Mouse (Mus musculus): Measurements from ENCODE around the gene Ephb2. TPM values are rescaled to one million over a fixed set of nuclear protein-coding genes. Genes with fewer than 3 reads are reported as not detected.

Ephb2 gene
- total RNA-seq, 1 experiment, result 15.5 TPM

DNA sequence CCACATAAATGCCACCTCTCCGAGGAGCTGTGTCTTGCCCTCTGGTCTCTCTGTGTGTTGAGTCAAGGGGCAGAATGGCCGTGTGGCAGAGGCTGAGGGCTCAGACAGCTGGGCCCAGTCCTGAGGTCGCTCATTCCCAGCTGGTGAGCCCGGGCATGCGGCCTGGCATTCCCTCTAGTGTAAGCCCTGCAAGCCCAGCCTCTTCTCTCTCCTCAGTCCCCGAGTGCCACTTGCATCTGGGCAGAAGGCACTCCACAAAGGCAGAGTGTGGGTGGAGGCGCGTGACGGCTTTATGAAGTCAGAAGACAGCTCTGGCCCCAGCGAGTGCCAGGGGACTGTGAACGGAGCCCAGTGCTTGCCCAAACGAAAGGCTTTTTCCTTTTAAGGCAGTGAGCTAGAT is 145.8 kb downstream of the Ephb2 start:
- peaks cover 2% of the 10 kb centered on the region; the same call in 1 of the 2 replicates for H3K36me3 ChIP-seq (ENCODE audit: control insufficient read depth, insufficient read depth, low read length, poor library complexity, severe bottlenecking)
- TF ChIP-seq MAFK (IDR thresholded peaks at IDR 0.05; ENCODE audit: insufficient read depth, low read depth, low read length) (no peak), HCFC1 (IDR thresholded peaks at IDR 0.05; ENCODE audit: borderline replicate concordance, insufficient read depth, low read length) (no peak), ZNF384 (IDR thresholded peaks at IDR 0.05; ENCODE audit: low read depth, low read length) (no peak), ZC3H11A (IDR thresholded peaks at IDR 0.05; ENCODE audit: borderline replicate concordance, low read depth, low read length) (no peak), CHD2 (IDR thresholded peaks at IDR 0.05; ENCODE audit: low read depth, low read length) (no peak)
- in situ Hi-C loops (cut with MboI; ENCODE audit: low sequenced_read_pairs in 2 of 2, unreplicated experiment in 2 of 2), result no loop called here
- H3K9ac ChIP-seq (ENCODE audit: insufficient read depth, low read depth, low read length, poor library complexity, severe bottlenecking), result no peak overlapping the region
- no peaks in the 10 kb centered on the region for H3K9me3 ChIP-seq (ENCODE audit: control insufficient read depth, insufficient read depth, low read depth, low read length)
- no peak for DNase-seq (ENCODE audit: low read depth, low spot score)
- no peak overlapping the region for H3K27ac ChIP-seq (ENCODE audit: insufficient read depth, low read depth, low read length, poor library complexity, severe bottlenecking)
- peaks cover 6 to 12% of the 10 kb centered on the region in 2 experiments; a peak in 3 of 4 replicates for H3K4me1 ChIP-seq (ENCODE audit: control insufficient read depth in 2 of 2, insufficient read depth in 2 of 2, low read length in 2 of 2, poor library complexity in 1 of 2)
- H3K4me3 ChIP-seq (ENCODE audit: insufficient read depth in 1 of 2, low read depth in 1 of 2, low read length in 2 of 2, poor library complexity in 1 of 2, severe bottlenecking in 1 of 2), result no peak overlapping the region

GRCm38 (mm10) chr4:136688113-136688512 is 147.7 kb downstream of the Ephb2 start:
- Histone ChIP-seq H3K4me1 (ENCODE audit: control insufficient read depth in 2 of 2, insufficient read depth in 2 of 2, low read length in 2 of 2, poor library complexity in 1 of 2) (peaks cover 7 to 12% of the 10 kb centered on the region in 2 experiments; a peak in 3 of 4 replicates), H3K27ac (ENCODE audit: insufficient read depth, low read depth, low read length, poor library complexity, severe bottlenecking) (no peak overlapping the region), H3K9ac (ENCODE audit: insufficient read depth, low read depth, low read length, poor library complexity, severe bottlenecking) (no peak overlapping the region), H3K4me3 (ENCODE audit: insufficient read depth in 1 of 2, low read depth in 1 of 2, low read length in 2 of 2, poor library complexity in 1 of 2, severe bottlenecking in 1 of 2) (no peak overlapping the region), H3K36me3 (ENCODE audit: control insufficient read depth, insufficient read depth, low read length, poor library complexity, severe bottlenecking) (no peaks in the 10 kb centered on the region), H3K9me3 (ENCODE audit: control insufficient read depth, insufficient read depth, low read depth, low read length) (no peaks in the 10 kb centered on the region)
- no peak for DNase-seq (ENCODE audit: low read depth, low spot score)
- in situ Hi-C loops (cut with MboI; ENCODE audit: low sequenced_read_pairs in 2 of 2, unreplicated experiment in 2 of 2), result no loop called here
- no peak for TF ChIP-seq CHD2 (IDR thresholded peaks at IDR 0.05; ENCODE audit: low read depth, low read length)
- no peak for TF ChIP-seq MAFK (IDR thresholded peaks at IDR 0.05; ENCODE audit: insufficient read depth, low read depth, low read length)
- TF ChIP-seq HCFC1 (IDR thresholded peaks at IDR 0.05; ENCODE audit: borderline replicate concordance, insufficient read depth, low read length), result no peak
- TF ChIP-seq ZC3H11A (IDR thresholded peaks at IDR 0.05; ENCODE audit: borderline replicate concordance, low read depth, low read length), result no peak
- no peak for TF ChIP-seq ZNF384 (IDR thresholded peaks at IDR 0.05; ENCODE audit: low read depth, low read length)

DNA sequence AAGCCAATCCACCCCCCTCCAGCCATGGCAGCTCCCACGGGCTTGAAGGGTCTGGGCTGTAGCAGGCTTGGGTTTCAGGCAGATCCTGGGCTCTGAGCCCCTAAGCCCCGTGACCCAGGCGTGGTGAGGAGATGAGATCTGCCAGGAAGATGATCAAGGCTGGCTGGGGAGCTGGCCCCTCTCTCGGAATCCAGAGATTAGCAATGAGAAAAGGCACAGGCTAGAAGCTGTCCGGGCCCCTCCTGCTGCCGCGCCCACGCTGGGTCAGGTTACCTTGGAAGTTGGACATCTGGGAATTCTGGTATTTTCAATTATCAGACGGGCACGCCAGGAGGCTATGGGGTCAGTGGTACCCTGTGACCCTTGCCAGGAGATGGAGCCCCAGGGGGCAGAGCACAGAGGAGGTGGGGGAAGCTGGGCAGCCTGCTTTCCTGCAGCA is 150.3 kb downstream of the Ephb2 start:
- no peak for DNase-seq (ENCODE audit: low read depth, low spot score)
- Histone ChIP-seq H3K9me3 (ENCODE audit: control insufficient read depth, insufficient read depth, low read depth, low read length) (no peaks in the 10 kb centered on the region), H3K4me3 (ENCODE audit: insufficient read depth in 1 of 2, low read depth in 1 of 2, low read length in 2 of 2, poor library complexity in 1 of 2, severe bottlenecking in 1 of 2) (no peak overlapping the region), H3K27ac (ENCODE audit: insufficient read depth, low read depth, low read length, poor library complexity, severe bottlenecking) (no peak overlapping the region), H3K36me3 (ENCODE audit: control insufficient read depth, insufficient read depth, low read length, poor library complexity, severe bottlenecking) (no peaks in the 10 kb centered on the region), H3K9ac (ENCODE audit: insufficient read depth, low read depth, low read length, poor library complexity, severe bottlenecking) (no peak overlapping the region), H3K4me1 (ENCODE audit: control insufficient read depth in 2 of 2, insufficient read depth in 2 of 2, low read length in 2 of 2, poor library complexity in 1 of 2) (peaks cover 7 to 12% of the 10 kb centered on the region in 2 experiments; a peak in 3 of 4 replicates)
- in situ Hi-C loops (cut with MboI; ENCODE audit: low sequenced_read_pairs in 2 of 2, unreplicated experiment in 2 of 2), result no loop called here
- TF ChIP-seq ZNF384 (IDR thresholded peaks at IDR 0.05; ENCODE audit: low read depth, low read length) (no peak), CHD2 (IDR thresholded peaks at IDR 0.05; ENCODE audit: low read depth, low read length) (no peak), HCFC1 (IDR thresholded peaks at IDR 0.05; ENCODE audit: borderline replicate concordance, insufficient read depth, low read length) (no peak), MAFK (IDR thresholded peaks at IDR 0.05; ENCODE audit: insufficient read depth, low read depth, low read length) (no peak), ZC3H11A (IDR thresholded peaks at IDR 0.05; ENCODE audit: borderline replicate concordance, low read depth, low read length) (no peak)

GRCm38 (mm10) chr4:136684485-136684884 is 151.3 kb downstream of the Ephb2 start:
- Histone ChIP-seq H3K9ac (ENCODE audit: insufficient read depth, low read depth, low read length, poor library complexity, severe bottlenecking) (no peak overlapping the region), H3K4me3 (ENCODE audit: insufficient read depth in 1 of 2, low read depth in 1 of 2, low read length in 2 of 2, poor library complexity in 1 of 2, severe bottlenecking in 1 of 2) (no peak overlapping the region), H3K4me1 (ENCODE audit: control insufficient read depth in 2 of 2, insufficient read depth in 2 of 2, low read length in 2 of 2, poor library complexity in 1 of 2) (peaks cover 7 to 14% of the 10 kb centered on the region in 2 experiments; a peak in 3 of 4 replicates), H3K36me3 (ENCODE audit: control insufficient read depth, insufficient read depth, low read length, poor library complexity, severe bottlenecking) (no peaks in the 10 kb centered on the region), H3K27ac (ENCODE audit: insufficient read depth, low read depth, low read length, poor library complexity, severe bottlenecking) (no peak overlapping the region), H3K9me3 (ENCODE audit: control insufficient read depth, insufficient read depth, low read depth, low read length) (no peaks in the 10 kb centered on the region)
- TF ChIP-seq HCFC1 (IDR thresholded peaks at IDR 0.05; ENCODE audit: borderline replicate concordance, insufficient read depth, low read length) (no peak), ZC3H11A (IDR thresholded peaks at IDR 0.05; ENCODE audit: borderline replicate concordance, low read depth, low read length) (no peak), MAFK (IDR thresholded peaks at IDR 0.05; ENCODE audit: insufficient read depth, low read depth, low read length) (no peak), CHD2 (IDR thresholded peaks at IDR 0.05; ENCODE audit: low read depth, low read length) (no peak), ZNF384 (IDR thresholded peaks at IDR 0.05; ENCODE audit: low read depth, low read length) (no peak)
- in situ Hi-C loops (cut with MboI; ENCODE audit: low sequenced_read_pairs in 2 of 2, unreplicated experiment in 2 of 2), result no loop called here
- no peak for DNase-seq (ENCODE audit: low read depth, low spot score)

Measured in ES-E14 (cell line).